Mouse (Mus musculus) myocyte (in vitro differentiated cells): Measurements from ENCODE around the gene Msi1. TPM values are rescaled to one million over a fixed set of nuclear protein-coding genes. Genes with fewer than 3 reads are reported as not detected.

ENCODE experiments used
- H3K27me3 ChIP-seq: one replicate; pipeline ENCODE4 v1.6.1; 2011; ENCODE audit not compliant: control insufficient read depth, insufficient read depth, insufficient read length
- H3K36me3 ChIP-seq: one replicate; pipeline ENCODE4 v1.6.1; 2011; ENCODE audit not compliant: control insufficient read depth, insufficient read depth
- H3K4me2 ChIP-seq: one replicate; pipeline ENCODE4 v1.6.1; 2011; ENCODE audit warnings: low read depth, control low read depth
- H3K4me3 ChIP-seq: one replicate; pipeline ENCODE4 v1.5.1; 2011; ENCODE audit warnings: mild to moderate bottlenecking, control low read depth, moderate library complexity
- H3K79me2 ChIP-seq: one replicate; pipeline ENCODE4 v1.6.1; 2011; ENCODE audit not compliant: control insufficient read depth, insufficient read depth
- H3ac ChIP-seq: one replicate; pipeline ENCODE4 v1.6.1; 2011; ENCODE audit not compliant: control insufficient read depth, insufficient read length
- CEBPB ChIP-seq: IDR thresholded peaks from 2 replicates; pipeline ENCODE4 v1.6.1; 2011; ENCODE audit warnings: mild to moderate bottlenecking, moderate library complexity; ENCODE audit not compliant: poor library complexity, insufficient read depth, severe bottlenecking
- E2F4 ChIP-seq: IDR thresholded peaks from one replicate; pipeline ENCODE4 v1.6.1; 2011; ENCODE audit warnings: mild to moderate bottlenecking, control low read depth, moderate library complexity; ENCODE audit not compliant: insufficient read depth
- MAX ChIP-seq: IDR thresholded peaks from one replicate; pipeline ENCODE4 v1.6.1; 2011; ENCODE audit warnings: low read depth, mild to moderate bottlenecking, control low read depth
- MYOD1 ChIP-seq, 3 experiments: IDR thresholded peaks; one replicate each; pipeline ENCODE4 v1.6.1; 2011; ENCODE audit warnings: control low read depth in 2 of 3, low read depth in 2 of 3, mild to moderate bottlenecking in 2 of 3, moderate library complexity in 1 of 3; ENCODE audit not compliant: insufficient read length in 2 of 3, control insufficient read depth in 1 of 3
- MYOG ChIP-seq, 3 experiments: IDR thresholded peaks; one replicate each; pipeline ENCODE4 v1.6.1; 2011; ENCODE audit warnings: control low read depth in 2 of 3, low read depth in 2 of 3, mild to moderate bottlenecking in 2 of 3; ENCODE audit not compliant: insufficient read length in 2 of 3, control insufficient read depth in 1 of 3, insufficient read depth in 1 of 3
- POLR2A ChIP-seq: IDR thresholded peaks from one replicate; pipeline ENCODE4 v1.6.1; 2011; ENCODE audit warnings: low read depth, mild to moderate bottlenecking, control low read depth, moderate library complexity; ENCODE audit not compliant: insufficient read length
- POLR2AphosphoS2 ChIP-seq: IDR thresholded peaks from one replicate; pipeline ENCODE4 v1.6.1; 2011; ENCODE audit warnings: low read depth, control low read depth; ENCODE audit not compliant: insufficient read length
- REST ChIP-seq: IDR thresholded peaks from one replicate; pipeline ENCODE4 v1.6.1; 2011; ENCODE audit warnings: mild to moderate bottlenecking, control low read depth, moderate library complexity; ENCODE audit not compliant: insufficient read depth, insufficient read length
- SRF ChIP-seq: IDR thresholded peaks from one replicate; pipeline ENCODE4 v1.6.1; 2011; ENCODE audit warnings: low read depth; ENCODE audit not compliant: control insufficient read depth, insufficient read length
- TCF12 ChIP-seq: IDR thresholded peaks from one replicate; pipeline ENCODE4 v1.6.1; 2011; ENCODE audit warnings: mild to moderate bottlenecking, control low read depth; ENCODE audit not compliant: poor library complexity, insufficient read depth, severe bottlenecking
- TCF3 ChIP-seq: IDR thresholded peaks from one replicate; pipeline ENCODE4 v1.6.1; 2011; ENCODE audit warnings: low read depth, control low read depth; ENCODE audit not compliant: insufficient read length
- USF1 ChIP-seq: IDR thresholded peaks from one replicate; pipeline ENCODE4 v1.6.1; 2011; ENCODE audit warnings: low read depth, mild to moderate bottlenecking, control low read depth, moderate library complexity
- polyA plus RNA-seq: library from polyadenylated mRNA; unstranded; fragments of >200 nt; fragmentation: generic; extraction: Trizol; gene quantifications from one replicate; pipeline ENCODE4 v1.2.1, GENCODE M21; 2012; ENCODE audit warnings: missing spikeins

Msi1 gene
- polyA plus RNA-seq, 1 experiment: 0.31 TPM

DNA sequence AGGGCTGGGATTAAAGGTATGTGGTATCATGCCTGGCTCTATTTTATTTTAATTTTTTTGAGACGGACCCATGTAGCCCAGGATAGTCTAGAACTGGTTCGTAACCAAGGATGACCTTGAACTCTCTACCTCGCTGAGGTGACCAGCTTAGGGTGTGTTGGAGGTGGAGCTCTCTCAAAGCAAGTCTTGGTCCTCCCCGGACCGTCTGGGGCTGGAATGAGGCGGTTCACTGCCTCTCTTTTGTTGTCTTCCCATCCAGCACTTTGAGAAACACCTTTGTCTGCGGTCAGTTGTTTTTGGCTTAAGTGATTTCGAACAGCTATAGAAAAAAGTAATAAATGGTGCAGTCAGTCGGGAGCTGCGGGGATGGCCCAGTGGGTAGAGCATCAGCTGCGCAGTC lies 14.7 kb downstream of the Msi1 start:
- Histone ChIP-seq H3K79me2 (no peaks in the 10 kb centered on the region), H3ac (no peak overlapping the region), H3K36me3 (no peaks in the 10 kb centered on the region), H3K4me2 (no peak overlapping the region), H3K4me3 (no peak overlapping the region), H3K27me3 (no peaks in the 10 kb centered on the region)
- no peak for TF ChIP-seq POLR2AphosphoS2
- TF ChIP-seq REST: no peak
- no peak for TF ChIP-seq SRF
- no peak for TF ChIP-seq TCF3
- TF ChIP-seq MAX: no peak
- no peak for TF ChIP-seq TCF12
- TF ChIP-seq MYOD1 (IDR thresholded peaks at IDR 0.05; ENCODE audit: control insufficient read depth in 1 of 3, insufficient read length in 2 of 3, low read depth in 2 of 3): no peak
- TF ChIP-seq E2F4: no peak
- TF ChIP-seq POLR2A: no peak
- TF ChIP-seq MYOG (IDR thresholded peaks at IDR 0.05; ENCODE audit: control insufficient read depth in 1 of 3, insufficient read depth in 1 of 3, insufficient read length in 2 of 3, low read depth in 2 of 3): no peak
- no peak for TF ChIP-seq CEBPB
- TF ChIP-seq USF1: no peak

DNA sequence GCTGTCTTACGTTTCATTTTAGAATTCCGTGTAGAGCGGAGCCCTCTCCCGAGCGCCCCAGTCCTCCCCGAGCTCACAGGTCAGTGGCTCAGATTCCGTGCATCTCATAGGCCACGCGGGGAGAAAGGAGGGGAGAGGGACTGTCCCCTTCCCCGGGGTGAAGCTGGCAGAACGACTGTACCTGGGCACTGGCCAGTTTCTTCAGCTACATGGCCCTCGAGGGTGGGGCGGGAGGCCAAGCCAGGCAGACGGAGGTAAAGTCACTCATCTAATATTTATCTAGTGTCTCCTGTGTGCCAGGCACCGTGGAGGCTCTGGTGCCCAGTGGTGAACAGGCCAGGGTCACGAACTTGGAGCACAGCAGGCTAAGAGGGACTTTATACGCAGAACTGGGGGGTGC lies 17.7 kb downstream of the Msi1 start:
- no peak for TF ChIP-seq MAX
- Histone ChIP-seq H3K4me3 (no peak overlapping the region), H3K4me2 (no peak overlapping the region), H3ac (no peak overlapping the region), H3K36me3 (no peaks in the 10 kb centered on the region), H3K27me3 (no peaks in the 10 kb centered on the region), H3K79me2 (no peaks in the 10 kb centered on the region)

DNA sequence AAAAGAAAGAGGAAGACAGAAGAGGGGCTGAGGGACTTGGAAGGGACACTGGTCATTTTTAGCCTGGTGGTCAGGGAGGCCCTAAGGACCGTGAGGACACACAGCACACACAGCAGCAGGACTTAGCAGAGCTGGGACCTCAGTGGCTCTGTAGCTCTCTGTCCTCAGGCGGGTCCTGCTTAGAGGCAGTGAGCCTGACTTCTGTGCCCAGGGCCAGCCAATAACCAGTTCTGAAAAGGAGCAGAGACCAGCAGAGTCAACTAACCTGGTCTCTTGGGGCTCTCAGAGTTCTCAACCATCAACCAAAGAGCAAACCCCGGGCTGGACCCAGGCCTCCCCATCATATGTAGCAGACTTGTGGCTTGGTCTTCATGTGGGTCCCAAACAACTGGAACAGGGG lies 19.8 kb downstream of the Msi1 start:
- no peak overlapping the region for H3K4me2 ChIP-seq
- no peak overlapping the region for H3ac ChIP-seq
- H3K36me3 ChIP-seq: no peaks in the 10 kb centered on the region
- no peaks in the 10 kb centered on the region for H3K27me3 ChIP-seq
- no peak overlapping the region for H3K4me3 ChIP-seq
- TF ChIP-seq TCF12: no peak
- no peak for TF ChIP-seq POLR2A
- TF ChIP-seq TCF3: no peak
- no peak for TF ChIP-seq MYOD1 (IDR thresholded peaks at IDR 0.05; ENCODE audit: control insufficient read depth in 1 of 3, insufficient read length in 2 of 3, low read depth in 2 of 3)
- TF ChIP-seq USF1: no peak
- no peak for TF ChIP-seq CEBPB
- no peak for TF ChIP-seq MYOG (IDR thresholded peaks at IDR 0.05; ENCODE audit: control insufficient read depth in 1 of 3, insufficient read depth in 1 of 3, insufficient read length in 2 of 3, low read depth in 2 of 3)
- TF ChIP-seq MAX: no peak
- no peak for TF ChIP-seq POLR2AphosphoS2
- TF ChIP-seq SRF: no peak
- TF ChIP-seq REST: no peak
- TF ChIP-seq E2F4: no peak
- H3K79me2 ChIP-seq: no peaks in the 10 kb centered on the region

DNA sequence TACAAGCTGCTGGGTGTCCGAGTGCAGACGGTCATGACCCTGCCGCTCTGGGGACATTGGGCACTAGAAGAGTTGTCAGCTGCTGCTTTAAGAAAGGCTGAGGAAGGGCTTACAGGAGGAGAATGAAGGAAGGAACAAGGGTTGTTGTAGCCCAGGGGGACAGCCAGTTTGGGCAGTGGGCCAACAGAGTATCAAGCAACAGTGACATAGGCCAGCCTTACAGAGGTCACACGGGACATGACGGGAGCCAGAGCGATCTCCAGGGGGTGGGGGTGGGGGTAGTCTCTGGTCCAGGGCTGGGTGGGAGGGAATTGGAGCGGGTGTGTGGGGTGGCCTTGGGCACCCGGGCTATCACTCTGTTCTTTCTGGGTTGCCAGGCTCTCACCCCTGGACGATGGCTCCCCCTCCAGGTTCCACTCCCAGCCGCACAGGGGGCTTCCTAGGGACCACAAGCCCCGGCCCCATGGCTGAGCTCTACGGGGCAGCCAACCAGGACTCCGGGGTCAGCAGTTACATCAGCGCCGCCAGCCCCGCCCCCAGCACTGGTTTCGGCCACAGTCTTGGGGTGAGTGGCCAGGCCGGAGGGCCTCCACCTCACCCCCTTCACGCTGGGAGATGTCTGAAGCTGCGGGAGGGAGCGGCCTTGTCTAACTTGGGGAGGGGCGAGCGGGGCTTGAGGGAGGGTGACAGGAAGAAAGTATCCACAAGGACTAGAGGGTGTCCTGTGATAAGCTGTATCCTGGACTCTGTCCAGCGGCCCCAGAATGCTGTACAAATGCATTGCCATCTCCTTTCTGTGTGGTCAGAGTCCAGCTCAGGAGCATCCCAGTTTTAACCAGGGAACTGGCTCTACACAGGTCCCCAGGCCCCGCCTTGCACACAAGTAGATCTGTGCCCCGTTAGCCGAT lies 21.3 kb downstream of the Msi1 start:
- no peaks in the 10 kb centered on the region for H3K36me3 ChIP-seq
- TF ChIP-seq REST (no peak), POLR2A (no peak), TCF12 (no peak), MYOD1 (IDR thresholded peaks at IDR 0.05; ENCODE audit: control insufficient read depth in 1 of 3, insufficient read length in 2 of 3, low read depth in 2 of 3) (no peak), MYOG (IDR thresholded peaks at IDR 0.05; ENCODE audit: control insufficient read depth in 1 of 3, insufficient read depth in 1 of 3, insufficient read length in 2 of 3, low read depth in 2 of 3) (no peak), CEBPB (no peak), E2F4 (no peak), USF1 (no peak)
- no peak overlapping the region for H3K4me2 ChIP-seq
- H3ac ChIP-seq: no peak overlapping the region
- H3K4me3 ChIP-seq: no peak overlapping the region
- H3K27me3 ChIP-seq: no peaks in the 10 kb centered on the region
- no peaks in the 10 kb centered on the region for H3K79me2 ChIP-seq

GRCm38 (mm10) chr5:115454422-115455090 lies 25.2 kb downstream of the Msi1 start:
- H3K27me3 ChIP-seq: peaks cover 7% of the 10 kb centered on the region
- H3K79me2 ChIP-seq: no peaks in the 10 kb centered on the region
- no peak overlapping the region for H3K4me3 ChIP-seq
- H3K36me3 ChIP-seq: no peaks in the 10 kb centered on the region
- TF ChIP-seq REST (no peak), USF1 (no peak), SRF (no peak), E2F4 (no peak), MAX (no peak), CEBPB (no peak), MYOG (IDR thresholded peaks at IDR 0.05; ENCODE audit: control insufficient read depth in 1 of 3, insufficient read depth in 1 of 3, insufficient read length in 2 of 3, low read depth in 2 of 3) (no peak), MYOD1 (IDR thresholded peaks at IDR 0.05; ENCODE audit: control insufficient read depth in 1 of 3, insufficient read length in 2 of 3, low read depth in 2 of 3) (no peak), TCF12 (no peak), POLR2AphosphoS2 (no peak), TCF3 (no peak), POLR2A (no peak)
- no peak overlapping the region for H3ac ChIP-seq
- no peak overlapping the region for H3K4me2 ChIP-seq
